Mouse (Mus musculus) G1E (cell line): ENCODE measurements around the gene Ntn5.

ENCODE experiments used
- CTCF ChIP-seq: IDR thresholded peaks from 2 replicates; pipeline ENCODE4 v1.5.1; 2012; ENCODE audit warnings: low read depth, low read length, inconsistent platforms, mixed read lengths
- GATA1 ChIP-seq: IDR thresholded peaks from 2 replicates; pipeline ENCODE4 v1.6.1; 2012; ENCODE audit warnings: borderline replicate concordance, low read length, inconsistent platforms, mixed read lengths
- POLR2AphosphoS5 ChIP-seq: IDR thresholded peaks from 2 replicates; pipeline ENCODE4 v1.6.1; 2012; ENCODE audit warnings: low read depth, low read length, inconsistent platforms; ENCODE audit not compliant: insufficient replicate concordance
- TAL1 ChIP-seq: conservative IDR thresholded peaks from 2 replicates; pipeline ENCODE4 v1.6.1; 2012; ENCODE audit warnings: low read depth, low read length, inconsistent platforms, mixed read lengths

GRCm38 (mm10) chr7:45700301-45701015, 16.6 kb downstream of the Ntn5 start:
- TF ChIP-seq CTCF (no peak), TAL1 (no peak), GATA1 (no peak), POLR2AphosphoS5 (no peak)
